Comparison of ENCODE assay signal across 18 mouse cellular contexts in the genomic region with DNA sequence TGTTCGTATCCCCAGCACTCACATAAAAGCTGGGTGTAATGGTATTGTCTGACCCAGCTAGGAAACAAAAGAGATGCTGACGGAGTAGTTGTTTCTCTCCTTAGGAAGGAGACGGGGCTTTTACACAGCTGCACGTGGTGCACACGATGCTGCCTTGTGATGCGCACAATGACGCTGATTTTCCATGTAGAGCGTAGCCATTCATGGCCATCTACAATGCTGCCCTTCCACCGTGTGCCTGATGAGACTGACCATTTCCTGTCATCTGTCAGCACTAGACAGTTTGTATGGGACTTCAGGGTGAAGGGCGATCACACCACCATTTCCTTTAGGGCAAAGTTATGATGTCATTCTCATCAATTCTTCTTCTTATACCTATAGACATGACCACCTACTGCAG.
"Had no signal": no experiment of that assay in that cellular context is flagged by ENCODE, and none has a peak within 500 bp of the region (broad histone marks: within the 10 kb centered on the region; RNA-seq: fewer than 3 reads in every experiment).

No protein-coding gene starts in this region.

- DNase-seq: kidney, adult 2 months; kidney, postnatal 14 days; kidney, postnatal 4 days; liver, embryonic 13.5 days; lung, postnatal 36 days; retina, postnatal 1 day; right cerebral cortex, postnatal 25 days; spleen, adult 18-20 months; thymus, postnatal 25 days had no signal

- H3K27ac ChIP-seq: limb, embryonic 13.5 days; liver, embryonic 13.5 days; midbrain, embryonic 10.5 days; midbrain, embryonic 13.5 days; neural tube, embryonic 13.5 days; stomach, embryonic 15.5 days had no signal

- H3K36me3 ChIP-seq: limb, embryonic 10.5 days; limb, embryonic 13.5 days; liver, embryonic 13.5 days; midbrain, embryonic 10.5 days; midbrain, embryonic 13.5 days; neural tube, embryonic 13.5 days; stomach, embryonic 15.5 days had no signal

- H3K4me2 ChIP-seq: limb, embryonic 13.5 days; liver, embryonic 13.5 days; midbrain, embryonic 13.5 days; neural tube, embryonic 13.5 days; stomach, embryonic 15.5 days had no signal

- ATAC-seq: intestine, postnatal 0 days; midbrain, embryonic 13.5 days; midbrain, embryonic 16.5 days had no signal

- H3K9me3 ChIP-seq: limb, embryonic 10.5 days; limb, embryonic 13.5 days; liver, embryonic 13.5 days; midbrain, embryonic 10.5 days; midbrain, embryonic 13.5 days; neural tube, embryonic 13.5 days; stomach, embryonic 15.5 days had no signal

- H3K27me3 ChIP-seq: limb, embryonic 13.5 days; midbrain, embryonic 13.5 days; neural tube, embryonic 13.5 days; stomach, embryonic 15.5 days had no signal

- H3K4me1 ChIP-seq: stomach, embryonic 15.5 days had no signal

- H3K9ac ChIP-seq: limb, embryonic 13.5 days; liver, embryonic 13.5 days; midbrain, embryonic 13.5 days; neural tube, embryonic 13.5 days; stomach, embryonic 15.5 days had no signal

- H3K4me3 ChIP-seq: limb, embryonic 10.5 days; limb, embryonic 13.5 days; liver, embryonic 13.5 days; midbrain, embryonic 10.5 days; midbrain, embryonic 13.5 days; myocyte; neural tube, embryonic 13.5 days; stomach, embryonic 15.5 days had no signal
